Mouse (Mus musculus): ENCODE results near the gene Armh3.

DNA sequence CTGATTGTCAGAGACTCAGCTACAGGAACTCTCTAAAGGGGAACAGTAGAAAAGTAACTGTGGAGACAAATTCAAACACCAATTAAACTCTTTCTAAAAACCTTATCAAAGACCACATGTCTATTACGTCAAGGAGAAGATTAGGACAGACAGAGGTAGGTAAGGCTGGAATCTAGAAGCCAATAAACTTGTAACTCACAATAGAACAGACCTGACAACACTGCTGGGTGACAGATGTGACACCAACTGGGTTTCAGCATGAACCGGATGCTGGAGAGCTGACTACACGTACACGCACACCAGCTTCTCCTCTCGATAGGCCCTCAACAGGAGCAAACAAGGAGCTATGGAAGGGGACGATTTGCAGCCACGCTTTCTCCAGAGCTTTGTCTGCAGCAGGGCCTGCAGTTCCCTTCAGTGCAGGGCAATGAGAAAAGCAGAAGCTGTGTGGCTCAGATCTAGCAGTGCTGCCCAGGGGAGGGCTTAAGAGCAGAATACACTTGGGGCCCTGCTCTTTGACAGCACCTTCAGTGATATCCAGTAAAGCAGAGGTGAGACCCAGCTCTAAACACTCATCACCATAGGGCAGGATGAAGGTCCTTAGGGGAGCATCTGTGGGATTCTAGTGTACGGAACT is 142.9 kb downstream of the Armh3 start:
- TF ChIP-seq MAFK (IDR thresholded peaks at IDR 0.05; ENCODE audit: insufficient read depth, low read depth, low read length) (no peak), CHD2 (IDR thresholded peaks at IDR 0.05; ENCODE audit: low read depth, low read length) (no peak), ZC3H11A (IDR thresholded peaks at IDR 0.05; ENCODE audit: borderline replicate concordance, low read depth, low read length) (no peak), HCFC1 (IDR thresholded peaks at IDR 0.05; ENCODE audit: borderline replicate concordance, insufficient read depth, low read length) (no peak)
